Mouse (Mus musculus): ENCODE data around the gene Ccdc188.

DNA sequence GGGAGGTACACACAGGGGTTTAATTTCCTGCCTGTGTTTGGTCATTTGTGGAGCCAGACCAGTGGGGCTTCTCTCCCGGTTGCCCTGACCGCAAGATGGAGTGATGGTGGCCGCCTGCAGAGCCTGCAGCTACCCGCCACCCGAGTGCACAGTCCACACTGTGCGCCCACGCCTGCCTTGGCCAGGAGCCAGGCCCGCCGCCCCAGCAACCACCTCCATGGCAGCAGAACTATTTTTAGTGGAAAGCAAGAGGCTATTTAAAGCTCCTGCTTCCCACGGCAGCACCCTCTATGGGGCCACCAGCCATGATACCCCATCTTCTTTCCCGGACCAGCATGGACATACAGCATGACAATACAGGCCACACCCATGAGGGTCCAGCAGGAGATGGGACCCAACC is 11.9 kb downstream of the Ccdc188 start:
- no peak for TF ChIP-seq HCFC1 (IDR thresholded peaks at IDR 0.05; ENCODE audit: borderline replicate concordance, insufficient read depth, low read length)
- TF ChIP-seq ZNF384 (IDR thresholded peaks at IDR 0.05; ENCODE audit: low read depth, low read length), result no peak
- TF ChIP-seq ZC3H11A (IDR thresholded peaks at IDR 0.05; ENCODE audit: borderline replicate concordance, low read depth, low read length), result no peak
- no peak for TF ChIP-seq CHD2 (IDR thresholded peaks at IDR 0.05; ENCODE audit: low read depth, low read length)
